Mouse (Mus musculus) MEL (cell line): ENCODE data around the gene Gpsm3. TPM values are rescaled to one million over a fixed set of nuclear protein-coding genes. Genes with fewer than 3 reads are reported as not detected.
A peak's percentile ranks its signal among the peaks of the same experiment; 100 is the strongest.

Experiments
- DNase-seq: peaks from one replicate; pipeline ENCODE4 v3.0.0; 2011; ENCODE audit warnings: low read depth, low spot score
- H3K27ac ChIP-seq: 2 replicates; pipeline ENCODE4 v1.5.1; 2012; ENCODE audit warnings: low read depth, mild to moderate bottlenecking, control low read depth, low read length, moderate library complexity; ENCODE audit not compliant: control insufficient read depth
- H3K27me3 ChIP-seq, 2 experiments: fragments of 150-350 bp in 1 of 2; sonication (generic) in 1 of 2; 2 replicates each; pipeline ENCODE4 v1.6.1; 2012; ENCODE audit warnings: low read length in 2 of 2, mild to moderate bottlenecking in 2 of 2, improper control_type of control experiment in 1 of 2, moderate library complexity in 1 of 2; ENCODE audit not compliant: insufficient read depth in 2 of 2, control insufficient read depth in 1 of 2
- H3K36me3 ChIP-seq, 2 experiments: 2 replicates each; pipeline ENCODE4 v1.6.1; 2012 to 2014; ENCODE audit warnings: low read length in 2 of 2, improper control_type of control experiment in 1 of 2, inconsistent platforms in 1 of 2, mild to moderate bottlenecking in 1 of 2; ENCODE audit not compliant: insufficient read depth in 2 of 2, control insufficient read depth in 1 of 2
- H3K4me1 ChIP-seq, 2 experiments: fragments of 150-350 bp in 1 of 2; sonication (generic) in 1 of 2; 2 replicates each; pipeline ENCODE4 v1.6.1; 2012; ENCODE audit warnings: low read length in 2 of 2, improper control_type of control experiment in 1 of 2, mild to moderate bottlenecking in 1 of 2; ENCODE audit not compliant: insufficient read depth in 2 of 2, control insufficient read depth in 1 of 2
- H3K4me3 ChIP-seq, 2 experiments: fragments of 150-350 bp in 1 of 2; sonication (generic) in 1 of 2; 2 replicates each; pipeline ENCODE4 v1.5.1; 2012; ENCODE audit warnings: low read depth in 2 of 2, low read length in 2 of 2, mild to moderate bottlenecking in 2 of 2, moderate library complexity in 2 of 2, control low read depth in 1 of 2, improper control_type of control experiment in 1 of 2; ENCODE audit not compliant: control insufficient read depth in 1 of 2, insufficient read depth in 1 of 2
- H3K79me2 ChIP-seq: 2 replicates; pipeline ENCODE4 v1.6.1; 2012; ENCODE audit warnings: mild to moderate bottlenecking, low read length, moderate library complexity; ENCODE audit not compliant: control insufficient read depth, poor library complexity, insufficient read depth
- H3K9ac ChIP-seq: 2 replicates; pipeline ENCODE4 v1.6.1; 2012; ENCODE audit warnings: low read depth, mild to moderate bottlenecking, control low read depth, low read length, moderate library complexity; ENCODE audit not compliant: control insufficient read depth, poor library complexity, severe bottlenecking
- H3K9me3 ChIP-seq: fragments of 150-350 bp; sonication (generic); replicated peaks from 2 replicates; pipeline ENCODE4 v1.6.1; 2012; ENCODE audit warnings: mild to moderate bottlenecking, low read length, improper control_type of control experiment, moderate library complexity; ENCODE audit not compliant: insufficient read depth
- BHLHE40 ChIP-seq: IDR thresholded peaks from 2 replicates; pipeline ENCODE4 v1.6.1; 2012; ENCODE audit warnings: low read depth, mild to moderate bottlenecking, inconsistent platforms, low read length, improper control_type of control experiment, borderline replicate concordance
- ELF1 ChIP-seq: IDR thresholded peaks from 2 replicates; pipeline ENCODE4 v1.6.1; 2014; ENCODE audit warnings: low read depth, mild to moderate bottlenecking, inconsistent platforms, low read length, improper control_type of control experiment, moderate library complexity
- ETS1 ChIP-seq: IDR thresholded peaks from 2 replicates; pipeline ENCODE4 v1.6.1; 2012; ENCODE audit warnings: low read depth, mild to moderate bottlenecking, inconsistent platforms, low read length, improper control_type of control experiment, moderate library complexity
- GABPA ChIP-seq: IDR thresholded peaks from 2 replicates; pipeline ENCODE4 v1.6.1; 2012; ENCODE audit warnings: low read depth, mild to moderate bottlenecking, inconsistent platforms, low read length, improper control_type of control experiment, moderate library complexity
- MAZ ChIP-seq: IDR thresholded peaks from 2 replicates; pipeline ENCODE4 v1.6.1; 2012; ENCODE audit warnings: low read depth, mild to moderate bottlenecking, inconsistent platforms, low read length, improper control_type of control experiment
- MYB ChIP-seq: IDR thresholded peaks from 2 replicates; pipeline ENCODE4 v1.6.1; 2011; ENCODE audit warnings: mild to moderate bottlenecking, low read depth, low read length, improper control_type of control experiment
- NRF1 ChIP-seq: IDR thresholded peaks from 2 replicates; pipeline ENCODE4 v1.6.1; 2014; ENCODE audit warnings: low read depth, mild to moderate bottlenecking, inconsistent platforms, low read length, improper control_type of control experiment, moderate library complexity; ENCODE audit not compliant: poor library complexity, insufficient read depth, severe bottlenecking
- POLR2A ChIP-seq, 2 experiments: IDR thresholded peaks; 2 replicates each; pipeline ENCODE4 v1.6.1; 2011 to 2012; ENCODE audit warnings: low read length in 2 of 2, mild to moderate bottlenecking in 2 of 2, control low read depth in 1 of 2, improper control_type of control experiment in 1 of 2, low read depth in 1 of 2, moderate library complexity in 1 of 2; ENCODE audit not compliant: control insufficient read depth in 1 of 2, insufficient read depth in 1 of 2, poor library complexity in 1 of 2
- RCOR1 ChIP-seq: IDR thresholded peaks from 2 replicates; pipeline ENCODE4 v1.6.1; 2012; ENCODE audit warnings: low read depth, mild to moderate bottlenecking, inconsistent platforms, low read length, improper control_type of control experiment
- SIN3A ChIP-seq: IDR thresholded peaks from 2 replicates; pipeline ENCODE4 v1.6.1; 2012; ENCODE audit warnings: low read length, improper control_type of control experiment, inconsistent platforms
- TAL1 ChIP-seq: IDR thresholded peaks from 2 replicates; pipeline ENCODE4 v1.6.1; 2012; ENCODE audit warnings: mild to moderate bottlenecking, inconsistent platforms, low read length, moderate library complexity, mixed read lengths
- TCF12 ChIP-seq: IDR thresholded peaks from 2 replicates; pipeline ENCODE4 v1.6.1; 2014; ENCODE audit warnings: low read depth, mild to moderate bottlenecking, inconsistent platforms, low read length, improper control_type of control experiment, moderate library complexity
- USF1 ChIP-seq: IDR thresholded peaks from 2 replicates; pipeline ENCODE4 v1.6.1; 2014; ENCODE audit warnings: low read depth, mild to moderate bottlenecking, inconsistent platforms, low read length, improper control_type of control experiment, moderate library complexity
- ZC3H11A ChIP-seq: IDR thresholded peaks from 2 replicates; pipeline ENCODE4 v1.6.1; 2012; ENCODE audit warnings: low read depth, mild to moderate bottlenecking, inconsistent platforms, low read length, improper control_type of control experiment
- ZNF384 ChIP-seq: IDR thresholded peaks from 2 replicates; pipeline ENCODE4 v1.6.1; 2012; ENCODE audit warnings: low read depth, mild to moderate bottlenecking, inconsistent platforms, low read length, improper control_type of control experiment
- polyA plus RNA-seq, 2 experiments: library from polyadenylated mRNA; stranded (reverse) in 1 of 2; unstranded in 1 of 2; fragments of >175 nt in 1 of 2; fragments of >200 nt in 1 of 2; gene quantifications; 2 replicates each; pipeline versions ENCODE4 v1.2.1 to v1.2.4; 2012; ENCODE audit warnings: low replicate concordance in 2 of 2, low read depth in 1 of 2; ENCODE audit not compliant: insufficient read length in 2 of 2, insufficient read depth in 1 of 2, missing spikeins in 1 of 2
- total RNA-seq: library from RNA; depleted of rRNA; stranded (reverse); fragments of 300-350 nt; gene quantifications from 2 replicates; pipeline ENCODE4 v1.2.3, GENCODE M21; 2012

The Gpsm3 gene
- total and polyA plus RNA-seq, 3 experiments: 10.6 to 37.8 TPM; not detected in 1

- peak overlapping the region; percentile 51 for H3K9ac ChIP-seq
- peak overlapping the region; percentile 37 for H3K27ac ChIP-seq
- peaks cover 11 to 40% of the 10 kb centered on the region in 2 experiments for H3K4me1 ChIP-seq
- DNase-seq: no peak
- H3K27me3 ChIP-seq: no peaks in the 10 kb centered on the region
- peaks cover 16% of the 10 kb centered on the region for H3K79me2 ChIP-seq
- H3K4me3 ChIP-seq: peak overlapping the region; percentile 12 to 25
- no peaks in the 10 kb centered on the region for H3K9me3 ChIP-seq
- TF ChIP-seq NRF1 (no peak), USF1 (no peak), SIN3A (no peak), ETS1 (no peak), ZC3H11A (no peak), BHLHE40 (no peak), GABPA (no peak), RCOR1 (no peak), MAZ (no peak), TAL1 (no peak), TCF12 (no peak), MYB (no peak), ELF1 (no peak)
- H3K36me3 ChIP-seq: peaks cover 0 to 27% of the 10 kb centered on the region in 2 experiments; a peak in 2 of 4 replicates
Measured at GRCm38 (mm10) chr17:34589206-34589605, 400 bp upstream of the Gpsm3 start.

DNA sequence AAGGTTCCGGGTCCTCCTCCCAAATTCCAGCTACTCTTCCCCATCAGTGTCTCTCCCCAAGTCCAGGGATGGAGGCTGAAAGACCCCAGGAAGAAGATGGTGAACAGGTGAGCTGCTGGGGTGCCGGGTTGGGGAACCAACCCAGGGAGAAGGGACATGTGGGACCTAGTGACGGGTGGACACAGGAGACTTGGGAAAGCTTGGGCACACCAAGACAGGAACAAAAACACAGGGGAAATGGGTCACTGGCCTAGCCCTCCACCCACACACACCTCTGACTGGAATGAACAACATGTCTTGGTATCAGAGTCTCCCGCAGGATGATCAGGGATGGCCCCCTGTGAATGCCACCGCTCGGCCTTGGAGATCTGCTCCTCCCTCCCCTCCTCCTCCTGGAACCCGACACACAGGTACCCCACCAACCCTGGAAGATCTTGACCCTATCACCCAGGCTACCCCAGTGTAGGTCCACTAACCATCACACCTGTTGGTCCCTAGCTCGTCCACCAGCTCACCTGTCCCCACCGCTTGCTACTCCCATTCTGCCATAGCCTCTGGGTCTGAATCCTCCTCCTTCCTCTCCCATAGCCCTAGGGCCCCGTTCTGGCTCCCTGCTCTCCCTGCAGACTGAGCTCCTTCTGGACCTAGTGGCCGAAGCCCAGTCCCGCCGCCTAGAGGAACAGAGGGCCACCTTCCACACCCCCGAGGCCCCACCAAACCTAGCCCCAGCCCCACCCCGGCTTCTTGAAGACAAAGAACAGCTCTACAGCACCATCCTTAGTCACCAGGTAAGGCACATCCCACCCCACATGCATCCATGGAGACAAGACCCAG lies 765 bp downstream of the Gpsm3 start:
- H3K27me3 ChIP-seq: no peaks in the 10 kb centered on the region
- peaks cover 16% of the 10 kb centered on the region for H3K79me2 ChIP-seq
- no peak for DNase-seq
- peak overlapping the region; percentile 25 to 31 for H3K4me3 ChIP-seq
- peaks cover 11 to 40% of the 10 kb centered on the region in 2 experiments for H3K4me1 ChIP-seq
- H3K36me3 ChIP-seq: peaks cover 0 to 27% of the 10 kb centered on the region in 2 experiments; a peak in 2 of 4 replicates
- peak overlapping the region; percentile 75 for H3K9ac ChIP-seq
- H3K27ac ChIP-seq: peak overlapping the region; percentile 63
- TF ChIP-seq ZNF384 (no peak), POLR2A (IDR thresholded peaks at IDR 0.05; ENCODE audit: control insufficient read depth in 1 of 2, insufficient read depth in 1 of 2, low read depth in 1 of 2, low read length in 2 of 2, poor library complexity in 1 of 2) (0 out of 4 replicates have a peak, but pooled peaks of 1 of the 2 experiments have one; percentile 5), NRF1 (no peak)
- H3K9me3 ChIP-seq: no peaks in the 10 kb centered on the region
